Mouse (Mus musculus) bone marrow macrophage, adult 2 months (primary cell): ENCODE data around the gene Pde8b.

ENCODE experiments used
- CTCF ChIP-seq: IDR thresholded peaks from 2 replicates; pipeline ENCODE4 v1.5.1; 2012; ENCODE audit warnings: low read depth, mild to moderate bottlenecking, low read length, moderate library complexity
- POLR2A ChIP-seq: IDR thresholded peaks from 2 replicates; pipeline ENCODE4 v1.6.1; 2012; ENCODE audit warnings: mild to moderate bottlenecking, low read depth, low read length, borderline replicate concordance

DNA sequence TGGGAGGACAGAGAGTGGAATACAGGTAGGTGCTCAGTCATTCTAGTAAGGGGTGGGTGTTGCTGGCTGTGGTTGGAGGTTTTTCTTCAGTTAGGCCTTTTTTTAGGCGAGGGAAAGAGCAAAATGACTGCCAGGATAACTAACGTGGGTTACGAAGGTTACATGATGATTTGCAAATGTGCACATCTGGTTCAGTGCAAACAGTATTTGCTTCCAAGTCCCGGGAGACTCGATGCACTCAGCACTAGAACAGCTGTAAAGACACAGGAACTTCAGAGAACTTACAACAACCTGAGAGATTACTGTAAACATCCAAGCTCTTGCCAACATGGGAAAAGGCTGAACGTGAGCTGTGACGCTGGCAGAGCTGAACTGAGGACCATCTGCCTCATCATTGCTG, 142.1 kb downstream of the Pde8b start:
- TF ChIP-seq CTCF = no peak
- TF ChIP-seq POLR2A = no peak
